ENCODE assay signal across 32 mouse cellular contexts in the genomic region with DNA sequence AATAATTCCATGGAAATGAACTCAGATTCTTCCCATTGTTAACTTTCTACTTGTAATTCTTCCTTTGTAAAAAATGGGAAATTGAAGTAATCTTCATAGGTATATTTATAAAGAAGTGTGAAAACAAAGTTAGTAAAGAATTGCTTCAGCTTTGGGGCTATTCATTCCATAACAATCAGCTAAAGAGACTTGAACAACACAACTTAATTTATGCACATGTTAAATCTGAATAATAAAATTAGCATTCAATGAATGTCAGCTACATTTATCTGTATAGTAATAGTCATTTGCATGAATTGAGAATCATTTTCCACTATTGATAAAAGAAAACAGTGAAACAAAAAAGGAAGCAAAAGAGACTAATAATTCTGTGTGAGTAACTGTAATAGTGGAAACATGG.
"Had no signal": no experiment of that assay in that cellular context is flagged by ENCODE, and none has a peak within 500 bp of the region (broad histone marks: within the 10 kb centered on the region; RNA-seq: fewer than 3 reads in every experiment).

No protein-coding gene starts in this region.

- H3K36me3 ChIP-seq: heart, embryonic 15.5 days; hindbrain, embryonic 10.5 days; hindbrain, embryonic 12.5 days; hindbrain, embryonic 13.5 days; hindbrain, embryonic 15.5 days; intestine, embryonic 15.5 days; kidney, embryonic 15.5 days had no signal

- H3K27ac ChIP-seq: heart, embryonic 15.5 days; hindbrain, embryonic 10.5 days; hindbrain, embryonic 12.5 days; hindbrain, embryonic 13.5 days; hindbrain, embryonic 14.5 days; hindbrain, embryonic 15.5 days; hindbrain, postnatal 0 days; intestine, embryonic 15.5 days; kidney, postnatal 0 days; layer of hippocampus, adult 2 months; left cerebral cortex, adult 2 months had no signal

- H3K4me1 ChIP-seq: heart, embryonic 15.5 days; hindbrain, embryonic 10.5 days; hindbrain, embryonic 12.5 days; hindbrain, embryonic 13.5 days; hindbrain, embryonic 15.5 days; intestine, embryonic 15.5 days; kidney, embryonic 15.5 days had no signal

- H3K9ac ChIP-seq: heart, embryonic 15.5 days; hindbrain, embryonic 12.5 days; hindbrain, embryonic 13.5 days; hindbrain, embryonic 14.5 days; hindbrain, embryonic 15.5 days; intestine, embryonic 15.5 days; kidney, embryonic 15.5 days had no signal

- ATAC-seq: hindbrain, embryonic 16.5 days; hindbrain, postnatal 0 days; inflammation-experienced regulatory T-cells, adult 6 months; intestine, embryonic 15.5 days; intestine, embryonic 16.5 days; intestine, postnatal 0 days had no signal

- H3K27me3 ChIP-seq: heart, embryonic 15.5 days; hindbrain, embryonic 12.5 days; hindbrain, embryonic 13.5 days; hindbrain, embryonic 15.5 days; intestine, embryonic 15.5 days; kidney, embryonic 15.5 days had no signal

- H3K4me3 ChIP-seq: heart, embryonic 15.5 days; hindbrain, embryonic 10.5 days; hindbrain, embryonic 12.5 days; hindbrain, embryonic 13.5 days; hindbrain, embryonic 15.5 days; intestine, embryonic 15.5 days; kidney, embryonic 15.5 days; layer of hippocampus, adult 2 months; left cerebral cortex, adult 2 months had no signal

- DNase-seq: heart, postnatal 10 days; heart, postnatal 14 days; heart, postnatal 36 days; heart, postnatal 4 days; kidney, adult 11 months; kidney, adult 18-20 months; kidney, adult 2 months; kidney, adult 8-10 months; kidney, adult 9 months; kidney, postnatal 10 days; kidney, postnatal 14 days; kidney, postnatal 25 days; kidney, postnatal 36 days; kidney, postnatal 4 days; layer of hippocampus, adult 9-11 months; layer of hippocampus, postnatal 36 days had no signal

- H3K9me3 ChIP-seq: heart, embryonic 15.5 days; hindbrain, embryonic 10.5 days; hindbrain, embryonic 12.5 days; hindbrain, embryonic 13.5 days; hindbrain, embryonic 15.5 days; intestine, embryonic 15.5 days; kidney, embryonic 15.5 days had no signal

- H3K4me2 ChIP-seq: heart, embryonic 15.5 days; hindbrain, embryonic 12.5 days; hindbrain, embryonic 13.5 days; hindbrain, embryonic 14.5 days; hindbrain, embryonic 15.5 days; intestine, embryonic 15.5 days; kidney, embryonic 15.5 days had no signal
